Mouse (Mus musculus) neural tube, embryonic 11.5 days (tissue): ENCODE measurements at regions not wholly inside any gene's neighbourhood (a gene's known extent, or its start where the extent isn't known, plus 50 kb on each side); places are given as distances from the start of the nearest gene placed in this dataset.

ENCODE experiments used
- ATAC-seq: fragments of 200-750 bp; cut with Nextera tagmentation; 2 replicates; pipeline ENCODE4 v1.8.0; 2017; ENCODE audit warnings: moderate number of reproducible peaks, mild to moderate bottlenecking, moderate TSS enrichment, moderate library complexity; ENCODE audit not compliant: insufficient read depth, low FRiP score, low TSS enrichment
- DNase-seq: peaks from one replicate; pipeline ENCODE4 v3.0.0-alpha.2; 2015; ENCODE audit warnings: low spot score
- H3K27ac ChIP-seq: fragments of 300-500 bp; sonication (generic); 2 replicates; pipeline ENCODE4 v1.5.1; 2014; ENCODE audit warnings: low read depth, mild to moderate bottlenecking, low read length
- H3K27me3 ChIP-seq: fragments of 300-500 bp; sonication (generic); 2 replicates; pipeline ENCODE4 v1.6.1; 2014; ENCODE audit warnings: mild to moderate bottlenecking, low read length, mixed read lengths; ENCODE audit not compliant: control insufficient read depth, insufficient read depth
- H3K36me3 ChIP-seq: fragments of 300-500 bp; sonication (generic); 2 replicates; pipeline ENCODE4 v1.6.1; 2014; ENCODE audit warnings: mild to moderate bottlenecking, low read length, moderate library complexity, mixed read lengths; ENCODE audit not compliant: control insufficient read depth, insufficient read depth
- H3K4me1 ChIP-seq: fragments of 300-500 bp; sonication (generic); 2 replicates; pipeline ENCODE4 v1.6.1; 2014; ENCODE audit warnings: low read length, mixed read lengths; ENCODE audit not compliant: control insufficient read depth, insufficient read depth
- H3K4me2 ChIP-seq: fragments of 300-500 bp; sonication (generic); 2 replicates; pipeline ENCODE4 v1.6.1; 2014; ENCODE audit warnings: low read depth, mild to moderate bottlenecking, moderate library complexity
- H3K4me3 ChIP-seq: fragments of 300-500 bp; sonication (generic); 2 replicates; pipeline ENCODE4 v1.5.1; 2014; ENCODE audit warnings: low read depth, low read length
- H3K9ac ChIP-seq: fragments of 300-500 bp; sonication (generic); 2 replicates; pipeline ENCODE4 v1.6.1; 2014; ENCODE audit warnings: mild to moderate bottlenecking, low read length
- H3K9me3 ChIP-seq: fragments of 300-500 bp; sonication (generic); 2 replicates; pipeline ENCODE4 v1.6.1; 2016; ENCODE audit warnings: low read length; ENCODE audit not compliant: control insufficient read depth
- WGBS: fragments of 180-500 bp; shearing (Covaris S2); extraction: QIAGEN DNeasy Blood & Tissue Kit; methylation state at CpG from one replicate; pipeline ENCODE4 v1.1.7; 2014; 5-methylcytosine and 5-hydroxymethylcytosine counted together

DNA sequence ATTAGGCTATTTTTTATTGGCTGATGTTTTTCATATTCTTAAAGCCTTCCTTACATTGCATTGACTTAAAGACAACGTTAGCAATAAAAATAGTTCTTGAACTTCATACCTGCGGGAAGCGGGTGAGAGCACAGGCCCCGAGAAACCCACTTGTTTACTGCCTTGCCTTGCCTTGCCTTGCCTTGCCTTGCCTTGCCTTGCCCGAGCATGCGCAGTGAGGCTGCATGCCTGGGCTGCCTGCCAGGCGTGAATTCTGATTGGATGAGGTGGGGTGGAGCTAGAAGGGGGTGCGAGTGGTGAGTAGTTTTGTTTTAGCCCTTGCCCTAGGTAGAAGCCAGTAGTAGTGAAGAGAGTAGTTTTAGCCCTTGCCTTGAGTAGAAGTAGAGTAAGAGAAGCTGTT is 792.4 kb downstream of the Tpm3-rs7 start:
- no peak overlapping the region for H3K4me3 ChIP-seq
- H3K4me2 ChIP-seq, result no peak overlapping the region
- H3K9ac ChIP-seq, result no peak overlapping the region
- no peaks in the 10 kb centered on the region for H3K4me1 ChIP-seq
- ATAC-seq (no peak), DNase-seq (no peak)
- H3K36me3 ChIP-seq, result no peaks in the 10 kb centered on the region
- H3K9me3 ChIP-seq, result no peaks in the 10 kb centered on the region
- no peaks in the 10 kb centered on the region for H3K27me3 ChIP-seq
- H3K27ac ChIP-seq, result no peak overlapping the region
- 75% methylated on average over 8 of the region's 8 CpGs for WGBS

DNA sequence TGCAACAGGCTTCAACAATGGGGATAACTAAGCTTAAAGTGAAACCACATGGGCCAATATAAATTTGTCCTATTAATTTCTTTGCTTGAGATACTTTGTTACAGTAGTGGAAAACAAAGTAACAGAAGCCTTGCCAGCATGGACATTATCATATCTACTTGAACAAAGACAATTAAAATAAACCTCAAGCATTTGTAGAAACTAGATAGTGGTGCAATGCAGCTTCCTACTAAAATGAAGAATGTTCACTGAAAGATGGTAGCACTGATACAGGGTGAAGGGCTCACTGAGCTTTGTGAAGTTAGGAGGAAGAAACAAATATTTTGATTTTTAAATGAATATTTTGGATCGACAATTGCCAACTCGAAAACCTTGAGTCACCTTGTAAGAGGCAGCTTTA is 814.1 kb downstream of the Tpm3-rs7 start:
- H3K4me3 ChIP-seq, result no peak overlapping the region
- 90% methylated on average over 2 of the region's 2 CpGs for WGBS
- no peak for ATAC-seq
- H3K27me3 ChIP-seq, result no peaks in the 10 kb centered on the region
- H3K9me3 ChIP-seq, result no peaks in the 10 kb centered on the region
- H3K4me2 ChIP-seq, result no peak overlapping the region
- no peak for DNase-seq
- H3K4me1 ChIP-seq, result no peaks in the 10 kb centered on the region
- no peak overlapping the region for H3K27ac ChIP-seq
- H3K36me3 ChIP-seq, result no peaks in the 10 kb centered on the region
- no peak overlapping the region for H3K9ac ChIP-seq

DNA sequence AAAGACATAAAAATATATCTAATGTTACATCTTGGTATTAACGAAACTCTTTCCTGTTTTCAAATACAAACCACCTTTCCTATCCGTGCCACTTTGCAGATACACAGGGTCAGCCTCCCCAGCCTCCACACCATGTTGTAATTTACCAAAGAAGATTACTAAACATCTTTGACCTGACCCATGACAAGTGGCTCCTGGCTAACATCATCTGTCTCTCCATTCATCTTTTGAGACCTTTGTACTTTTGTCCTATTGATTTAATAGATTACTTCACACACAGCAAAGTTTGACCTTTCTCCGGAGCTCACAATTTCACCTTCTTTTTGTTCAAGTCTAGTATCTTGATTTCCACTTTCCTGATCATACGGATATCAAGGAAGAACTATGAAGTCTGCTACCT is 851.6 kb downstream of the Tpm3-rs7 start:
- no peak for ATAC-seq
- no peak overlapping the region for H3K9ac ChIP-seq
- H3K27me3 ChIP-seq, result no peaks in the 10 kb centered on the region
- H3K9me3 ChIP-seq, result no peaks in the 10 kb centered on the region
- H3K4me3 ChIP-seq, result no peak overlapping the region
- no peak overlapping the region for H3K4me2 ChIP-seq
- DNase-seq, result no peak
- no peak overlapping the region for H3K27ac ChIP-seq
- no peaks in the 10 kb centered on the region for H3K36me3 ChIP-seq
- H3K4me1 ChIP-seq, result no peaks in the 10 kb centered on the region
- 84% methylated on average over 4 of the region's 4 CpGs for WGBS

DNA sequence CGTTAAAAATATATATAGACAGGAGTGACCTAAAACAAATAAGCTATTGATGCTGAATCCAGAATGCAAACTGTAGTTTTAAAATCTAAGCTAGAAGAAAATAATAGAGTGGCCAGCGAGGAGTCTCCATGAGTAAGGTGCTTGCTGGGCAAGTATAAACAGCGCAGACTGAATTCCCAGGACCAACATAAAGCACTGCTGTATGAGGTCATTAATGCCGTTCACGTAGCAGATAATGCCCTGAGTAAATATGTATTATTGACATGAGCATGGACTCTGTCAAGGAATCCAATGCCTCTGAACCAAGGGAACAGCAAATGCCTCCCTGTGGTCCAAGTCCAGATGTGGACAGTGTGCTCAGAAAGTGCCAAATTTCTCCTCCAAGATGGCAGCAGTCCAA is 876.4 kb upstream of the Gpc5 start:
- no peaks in the 10 kb centered on the region for H3K36me3 ChIP-seq
- H3K27me3 ChIP-seq, result no peaks in the 10 kb centered on the region
- WGBS, result 85% methylated on average over 5 of the region's 5 CpGs
- no peaks in the 10 kb centered on the region for H3K9me3 ChIP-seq
- H3K9ac ChIP-seq, result no peak overlapping the region
- no peak overlapping the region for H3K4me3 ChIP-seq
- DNase-seq (no peak), ATAC-seq (peak; percentile 46; the same call in 1 of the 2 replicates)
- no peak overlapping the region for H3K27ac ChIP-seq
- H3K4me1 ChIP-seq, result no peaks in the 10 kb centered on the region
- H3K4me2 ChIP-seq, result no peak overlapping the region

DNA sequence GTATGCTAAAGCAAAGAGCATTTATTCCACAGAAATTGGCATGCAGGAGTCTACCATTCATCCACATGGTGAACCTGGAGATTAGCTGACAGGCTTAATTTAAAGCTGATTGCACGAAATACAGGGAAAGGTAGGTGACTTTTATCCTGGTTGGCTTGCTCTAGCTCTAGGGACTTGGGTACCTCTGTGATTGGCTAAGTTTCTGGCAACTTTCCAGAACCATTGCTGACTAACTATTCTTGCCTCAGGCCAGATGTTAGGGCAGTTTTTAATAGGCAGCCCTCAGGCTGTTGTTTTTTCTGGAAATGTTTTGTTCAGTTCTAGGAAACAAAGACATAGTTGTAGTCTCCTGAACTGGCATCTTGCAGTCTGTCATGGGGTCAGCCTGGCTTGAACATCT is 871.1 kb upstream of the Gpc5 start:
- Histone ChIP-seq H3K9ac (no peak overlapping the region), H3K4me3 (no peak overlapping the region), H3K4me2 (no peak overlapping the region), H3K9me3 (no peaks in the 10 kb centered on the region), H3K27me3 (no peaks in the 10 kb centered on the region), H3K4me1 (no peaks in the 10 kb centered on the region), H3K36me3 (no peaks in the 10 kb centered on the region), H3K27ac (no peak overlapping the region)
- WGBS, result 64% methylated on average over 1 of the region's 1 CpGs
- DNase-seq (no peak), ATAC-seq (no peak)

DNA sequence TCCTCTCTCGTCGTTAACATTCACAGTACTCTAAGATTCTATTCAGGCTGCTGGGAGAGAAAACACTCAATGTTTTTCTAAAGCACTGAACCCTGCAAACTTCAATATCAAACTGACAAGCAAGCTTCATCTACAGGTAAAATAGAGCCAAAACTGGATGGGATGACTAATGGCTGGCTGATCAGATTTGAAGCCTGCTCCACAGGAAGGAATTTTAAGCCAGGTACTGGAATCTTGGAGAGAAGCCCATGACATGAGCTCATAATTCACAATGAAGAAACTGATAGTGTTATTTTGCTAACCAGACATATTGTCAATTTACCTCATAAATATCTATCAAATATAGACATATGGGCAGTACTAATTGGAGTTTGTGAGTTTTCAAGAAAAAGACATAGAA is 861.3 kb upstream of the Gpc5 start:
- no peaks in the 10 kb centered on the region for H3K9me3 ChIP-seq
- DNase-seq (no peak), ATAC-seq (no peak)
- H3K4me2 ChIP-seq, result no peak overlapping the region
- H3K36me3 ChIP-seq, result no peaks in the 10 kb centered on the region
- no peaks in the 10 kb centered on the region for H3K27me3 ChIP-seq
- H3K4me3 ChIP-seq, result no peak overlapping the region
- H3K9ac ChIP-seq, result no peak overlapping the region
- 83% methylated on average over 2 of the region's 2 CpGs for WGBS
- no peaks in the 10 kb centered on the region for H3K4me1 ChIP-seq
- no peak overlapping the region for H3K27ac ChIP-seq

DNA sequence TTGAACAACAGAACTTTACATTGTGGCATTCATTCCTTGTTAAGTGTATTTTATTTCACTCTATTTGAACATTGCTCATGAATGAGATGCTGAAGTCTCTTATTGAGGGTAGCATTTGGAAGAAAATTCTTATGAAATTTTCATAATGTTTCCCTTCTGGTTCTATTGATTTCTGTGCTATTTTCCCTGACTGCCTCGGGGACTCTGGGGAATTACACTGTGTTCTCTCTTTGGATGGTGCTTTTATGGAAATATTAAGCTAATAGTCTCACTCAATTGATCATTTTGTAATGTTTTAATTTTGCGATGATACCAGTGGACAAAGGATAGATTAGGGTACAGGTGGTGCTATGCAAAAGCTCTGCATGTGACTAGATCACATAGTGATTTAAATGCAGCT is 837.0 kb upstream of the Gpc5 start:
- Histone ChIP-seq H3K9me3 (no peaks in the 10 kb centered on the region), H3K9ac (no peak overlapping the region), H3K4me2 (no peak overlapping the region), H3K4me1 (no peaks in the 10 kb centered on the region), H3K27ac (no peak overlapping the region), H3K36me3 (no peaks in the 10 kb centered on the region), H3K27me3 (no peaks in the 10 kb centered on the region), H3K4me3 (no peak overlapping the region)
- ATAC-seq (no peak), DNase-seq (no peak)
- 80% methylated on average over 2 of the region's 2 CpGs for WGBS

DNA sequence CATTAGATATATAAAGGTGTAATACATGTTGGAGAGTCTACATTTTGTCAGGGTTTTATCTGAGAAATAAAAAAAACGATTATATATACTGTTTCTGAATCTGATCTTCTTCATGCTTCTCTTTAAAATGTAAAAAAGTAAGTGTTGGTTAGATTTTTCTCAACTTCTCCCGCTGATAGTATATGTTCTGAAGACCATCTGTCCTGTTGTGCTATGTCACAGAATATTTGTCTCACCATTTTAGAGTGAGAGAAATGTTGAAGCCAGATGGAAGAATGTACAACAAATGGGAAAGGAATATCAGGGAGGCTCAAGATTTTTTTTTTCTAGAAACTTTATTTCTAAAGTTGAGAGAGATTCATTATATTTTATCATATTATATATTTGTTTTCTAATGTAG is 830.4 kb upstream of the Gpc5 start:
- DNase-seq (no peak), ATAC-seq (no peak)
- Histone ChIP-seq H3K36me3 (no peaks in the 10 kb centered on the region), H3K4me3 (no peak overlapping the region), H3K4me1 (no peaks in the 10 kb centered on the region), H3K27ac (no peak overlapping the region), H3K4me2 (no peak overlapping the region), H3K9ac (no peak overlapping the region), H3K27me3 (no peaks in the 10 kb centered on the region), H3K9me3 (no peaks in the 10 kb centered on the region)
- 78% methylated on average over 2 of the region's 2 CpGs for WGBS

DNA sequence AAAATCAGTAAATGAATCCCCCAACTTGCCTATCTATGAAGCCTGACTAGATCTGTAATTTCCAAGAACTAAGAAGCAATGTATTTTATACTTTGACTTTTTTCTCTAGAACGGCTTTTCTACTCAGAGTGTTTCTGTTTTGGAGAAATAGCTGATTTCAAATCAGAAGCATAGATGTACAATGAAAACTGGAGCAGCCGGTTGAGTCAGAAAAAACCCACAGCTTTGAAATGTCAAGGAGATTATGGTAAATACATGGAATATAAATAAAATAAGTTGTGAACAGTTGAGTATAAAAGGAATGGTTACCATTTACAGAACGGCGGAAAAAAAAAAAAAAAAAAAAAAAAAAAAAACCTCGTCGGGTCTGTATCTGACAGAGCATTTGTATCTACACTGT is 791.4 kb upstream of the Gpc5 start:
- Histone ChIP-seq H3K4me1 (no peaks in the 10 kb centered on the region), H3K9me3 (no peaks in the 10 kb centered on the region), H3K4me2 (no peak overlapping the region), H3K36me3 (no peaks in the 10 kb centered on the region), H3K4me3 (no peak overlapping the region), H3K27ac (no peak overlapping the region), H3K9ac (no peak overlapping the region), H3K27me3 (no peaks in the 10 kb centered on the region)
- ATAC-seq (no peak), DNase-seq (no peak)
- WGBS, result 91% methylated on average over 6 of the region's 6 CpGs
